Mouse (Mus musculus): ENCODE results near the gene Frem2.

Frem2 gene

GRCm38 (mm10) chr3:53555031-53555952 lies 101.9 kb downstream of the Frem2 start:
- no peak for DNase-seq (ENCODE audit: low spot score)

GRCm38 (mm10) chr3:53552691-53553090 lies 104.5 kb downstream of the Frem2 start:
- DNase-seq (ENCODE audit: low spot score): no peak

- no peak for DNase-seq (ENCODE audit: low spot score)
Measured at GRCm38 (mm10) chr3:53532091-53532490, 125.1 kb downstream of the Frem2 start.

- no peak for DNase-seq (ENCODE audit: low spot score)
Measured at GRCm38 (mm10) chr3:53530305-53530704, 126.8 kb downstream of the Frem2 start.

- DNase-seq (ENCODE audit: low spot score): peak; percentile 37
Measured at GRCm38 (mm10) chr3:53525737-53526136, 131.4 kb downstream of the Frem2 start.

GRCm38 (mm10) chr3:53522794-53523193 lies 134.4 kb downstream of the Frem2 start:
- DNase-seq (ENCODE audit: low spot score): no peak

GRCm38 (mm10) chr3:53514221-53515065 lies 142.7 kb downstream of the Frem2 start:
- DNase-seq (ENCODE audit: low spot score): no peak

GRCm38 (mm10) chr3:53513096-53513495 lies 144.1 kb downstream of the Frem2 start:
- no peak for DNase-seq (ENCODE audit: low spot score)

- no peak for DNase-seq (ENCODE audit: low spot score)
Measured at GRCm38 (mm10) chr3:53502428-53502827, 154.7 kb downstream of the Frem2 start.

GRCm38 (mm10) chr3:53498351-53498905 lies 158.7 kb downstream of the Frem2 start:
- DNase-seq (ENCODE audit: low spot score): no peak

- DNase-seq (ENCODE audit: low spot score): no peak
Measured at GRCm38 (mm10) chr3:53488353-53488752, 168.8 kb downstream of the Frem2 start, which contains the start of gene Stoml3. TSS of gene Stoml3 (plus strand) at chr3:53488653.

- no peak for DNase-seq (ENCODE audit: low spot score)
Measured at GRCm38 (mm10) chr3:53486996-53487576, 170.1 kb downstream of the Frem2 start.

- no peak for DNase-seq (ENCODE audit: low spot score)
Measured at GRCm38 (mm10) chr3:53486561-53486960, 170.6 kb downstream of the Frem2 start.

- DNase-seq (ENCODE audit: low spot score): no peak
Measured at GRCm38 (mm10) chr3:53483414-53484059, 173.6 kb downstream of the Frem2 start.

- no peak for DNase-seq (ENCODE audit: low spot score)
Measured at GRCm38 (mm10) chr3:53478419-53479046, 178.6 kb downstream of the Frem2 start.

GRCm38 (mm10) chr3:53477468-53477867 lies 179.7 kb downstream of the Frem2 start:
- DNase-seq (ENCODE audit: low spot score): no peak

- DNase-seq (ENCODE audit: low spot score): no peak
Measured at GRCm38 (mm10) chr3:53475889-53476288, 181.3 kb downstream of the Frem2 start.

GRCm38 (mm10) chr3:53474179-53474578 lies 183.0 kb downstream of the Frem2 start:
- DNase-seq (ENCODE audit: low spot score): no peak

GRCm38 (mm10) chr3:53472061-53472460 lies 185.1 kb downstream of the Frem2 start:
- no peak for DNase-seq (ENCODE audit: low spot score)

- DNase-seq (ENCODE audit: low spot score): no peak
Measured at GRCm38 (mm10) chr3:53469650-53470049, 187.5 kb downstream of the Frem2 start.

GRCm38 (mm10) chr3:53467356-53467755 lies 189.8 kb downstream of the Frem2 start:
- no peak for DNase-seq (ENCODE audit: low spot score)

All from ovary, adult 18-20 months (tissue).